Mouse (Mus musculus): ENCODE results near the gene Ppm1h. TPM values are rescaled to one million over a fixed set of nuclear protein-coding genes. Genes with fewer than 3 reads are reported as not detected.
A peak's percentile ranks its signal among the peaks of the same experiment; 100 is the strongest.

Ppm1h gene
- total RNA-seq, 2 experiments from 2014 or later, result 68.7 to 70.3 TPM

DNA sequence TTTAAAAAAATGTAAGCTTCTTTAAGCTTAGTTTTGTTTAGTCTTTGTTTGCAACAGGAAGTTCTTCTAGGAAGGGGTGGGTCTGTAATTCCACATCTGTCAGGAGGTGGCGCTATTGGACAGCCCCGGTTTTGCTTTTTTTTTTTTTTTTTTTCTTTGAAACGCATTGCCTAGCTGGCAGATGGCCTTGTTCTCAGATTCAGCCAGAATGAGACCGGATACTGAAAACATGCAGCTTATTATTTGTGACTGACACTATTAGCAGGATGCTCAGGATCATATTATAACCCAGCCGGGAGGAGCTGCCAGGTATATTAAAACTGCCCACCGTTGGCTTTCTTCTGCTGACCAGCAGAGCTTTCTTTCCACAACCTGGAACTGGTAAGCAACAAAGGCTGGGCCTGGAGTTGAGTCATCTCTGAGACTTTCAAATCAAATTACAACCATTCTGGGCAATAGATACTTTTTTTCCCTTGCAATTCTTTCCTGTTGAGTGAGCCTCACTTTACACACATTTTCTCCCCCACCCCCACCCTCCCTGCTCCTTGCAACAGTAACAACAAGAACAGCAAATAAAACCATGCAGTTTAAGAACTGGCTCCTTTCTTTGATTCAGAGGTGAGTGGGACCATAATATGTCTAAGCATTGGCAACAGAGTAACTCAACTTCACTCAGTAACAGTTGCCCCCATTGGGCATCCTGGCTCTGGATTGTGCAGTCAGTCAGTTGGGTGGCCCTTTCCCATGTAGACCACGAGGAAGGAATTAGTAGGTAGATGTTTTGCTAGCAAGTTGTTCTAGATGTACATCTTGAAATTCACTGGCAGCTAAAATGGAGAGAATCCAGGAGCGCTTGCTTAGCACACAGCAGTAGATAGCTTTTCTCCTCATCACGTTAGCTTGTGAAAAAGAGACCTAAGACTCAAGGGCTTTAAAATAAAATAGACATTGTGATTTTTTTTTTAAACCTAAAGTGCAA is 128.9 kb downstream of the Ppm1h start:
- DNase-seq (ENCODE audit: low spot score in 2 of 2), result peak; percentile 44 to 86

DNA sequence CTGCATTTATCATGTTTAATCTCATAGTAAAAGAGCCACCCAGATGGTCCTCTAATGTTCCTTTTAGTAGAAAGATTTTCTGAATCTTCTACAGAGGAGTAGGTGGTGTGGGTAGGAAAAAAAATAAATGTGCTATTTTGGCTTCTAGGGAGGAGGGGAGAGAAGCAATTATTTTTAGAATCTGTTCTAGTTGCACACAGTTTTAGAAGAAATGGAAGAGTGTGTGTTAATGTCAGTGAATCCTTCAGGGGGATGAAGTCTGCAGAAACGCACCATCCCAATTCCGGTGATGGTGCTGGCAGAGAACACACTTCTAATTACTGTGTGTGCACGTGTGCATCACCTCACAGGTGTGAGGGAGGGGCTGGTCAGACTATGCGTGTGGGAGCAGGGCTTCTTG is 129.6 kb downstream of the Ppm1h start:
- peak in 1 of 2 experiments; percentile 22 for DNase-seq (ENCODE audit: low spot score in 2 of 2)

DNA sequence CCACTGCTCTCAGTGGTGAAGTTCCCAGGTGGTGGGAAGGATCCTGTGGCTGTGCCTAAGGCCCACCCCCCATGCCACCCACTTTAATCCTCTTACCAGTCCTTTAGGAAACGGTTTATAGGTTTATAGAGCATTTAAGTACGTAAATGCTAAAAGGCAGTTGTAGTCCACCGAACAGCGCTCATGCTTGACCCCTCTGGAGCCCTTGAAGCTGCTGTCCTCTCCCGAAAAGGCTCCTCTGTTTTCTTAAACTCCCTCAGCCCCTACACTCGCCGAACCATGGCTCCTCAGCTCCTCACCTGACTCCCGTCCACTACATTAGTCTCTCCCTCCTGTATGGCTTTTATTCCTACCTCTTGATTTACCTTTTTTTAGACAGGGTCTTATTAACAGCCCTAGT is 131.3 kb downstream of the Ppm1h start:
- DNase-seq (ENCODE audit: low spot score in 2 of 2), result no peak

DNA sequence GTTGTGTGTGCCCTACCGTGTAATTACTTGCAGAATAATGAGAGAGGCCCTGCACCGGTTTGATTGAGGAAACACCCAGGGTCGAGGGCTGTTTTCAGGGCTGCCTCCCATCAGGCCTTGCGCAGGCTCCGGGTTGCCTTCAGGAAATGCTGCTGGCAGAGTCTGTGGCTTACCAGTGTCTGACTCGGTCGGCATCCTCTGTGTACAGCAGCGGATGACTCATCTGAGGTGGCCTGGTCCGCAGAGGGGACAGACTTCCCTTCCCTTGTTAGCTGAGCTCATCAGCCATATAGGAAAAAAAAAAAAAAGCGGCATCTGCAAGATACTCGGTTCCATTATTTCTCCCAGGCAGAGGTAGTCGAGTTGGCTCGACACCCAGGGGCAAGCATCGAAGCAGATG is 136.5 kb downstream of the Ppm1h start:
- DNase-seq (ENCODE audit: low spot score in 2 of 2), result peak in 1 of 2 experiments; percentile 44

DNA sequence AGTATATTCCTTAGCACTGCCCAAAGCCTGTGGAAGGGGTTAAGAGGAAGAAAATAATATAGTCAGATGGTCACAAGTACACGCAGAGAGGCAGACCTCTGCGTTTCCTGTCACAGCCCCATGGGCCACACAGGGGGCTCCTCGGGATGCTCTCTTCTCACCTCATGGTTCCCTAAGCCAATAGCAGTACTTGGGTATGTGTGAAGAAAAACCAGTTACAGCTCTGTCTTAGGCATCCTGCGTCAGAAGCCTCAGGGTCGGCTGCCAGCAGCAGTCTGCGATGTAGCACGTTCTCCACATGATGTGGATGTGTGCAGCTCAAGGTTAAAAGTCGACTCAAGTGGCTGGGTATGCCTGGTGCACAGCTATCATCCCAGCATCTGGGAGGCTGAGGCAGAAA is 139.2 kb downstream of the Ppm1h start:
- DNase-seq (ENCODE audit: low spot score in 2 of 2), result no peak

DNA sequence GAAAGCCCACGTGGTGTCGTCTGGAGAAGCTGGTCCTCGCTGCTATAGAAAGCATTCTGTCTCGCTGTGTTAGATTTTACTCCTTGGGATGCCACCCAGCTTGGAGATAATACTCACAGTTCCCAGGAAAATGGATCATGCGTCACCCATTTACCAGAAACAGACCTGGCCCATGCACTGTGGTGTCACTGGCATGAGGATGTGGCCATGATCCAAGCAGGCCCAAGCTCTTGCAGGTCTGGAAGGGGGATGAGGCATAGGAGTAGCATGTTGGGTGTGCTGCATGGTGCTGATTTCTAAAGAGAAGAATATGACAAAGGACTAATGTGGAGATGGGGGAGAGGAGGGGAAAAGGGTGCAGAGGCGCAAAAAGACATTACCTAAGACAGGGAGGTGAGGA is 141.2 kb downstream of the Ppm1h start:
- no peak for DNase-seq (ENCODE audit: low spot score in 2 of 2)

DNA sequence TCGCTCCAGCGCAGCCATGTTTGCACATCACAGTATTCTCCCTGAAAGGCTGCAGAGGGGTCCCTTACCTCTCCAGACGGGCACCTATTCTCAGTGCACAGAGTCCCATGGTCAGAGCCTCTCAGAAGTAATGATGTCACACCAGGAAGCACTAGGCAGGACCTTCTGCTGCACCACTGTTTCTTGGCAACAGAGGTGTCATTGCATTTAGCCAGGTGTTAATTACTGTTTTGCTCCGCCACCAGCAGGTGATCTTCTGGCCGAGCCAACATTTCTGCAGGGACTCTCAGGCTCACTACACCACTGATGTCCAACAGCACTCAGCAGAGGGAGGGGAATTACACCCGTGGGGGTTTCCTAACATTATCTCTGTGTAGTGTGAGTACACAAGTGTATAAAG is 143.0 kb downstream of the Ppm1h start:
- no peak for DNase-seq (ENCODE audit: low spot score in 2 of 2)

DNA sequence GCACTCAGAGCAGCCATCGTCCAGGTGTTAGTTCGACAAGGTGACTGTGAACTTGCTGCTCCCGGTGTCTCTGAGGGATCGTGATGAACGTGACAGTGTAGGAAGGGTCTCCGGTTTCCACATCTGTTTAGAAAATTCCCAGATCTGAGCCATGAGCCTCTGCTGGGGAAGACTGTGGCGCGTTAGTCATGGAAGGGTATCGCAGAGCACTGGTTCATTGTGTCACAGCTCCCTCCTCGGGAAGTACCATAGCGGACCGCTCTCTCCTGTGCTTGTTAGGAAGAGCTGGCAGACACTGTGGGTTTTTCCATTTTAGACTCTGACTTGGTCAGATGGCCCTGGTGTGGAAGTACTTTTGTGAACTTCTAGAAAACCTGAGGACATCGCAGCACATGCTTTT is 145.1 kb downstream of the Ppm1h start:
- no peak for DNase-seq (ENCODE audit: low spot score in 2 of 2)

DNA sequence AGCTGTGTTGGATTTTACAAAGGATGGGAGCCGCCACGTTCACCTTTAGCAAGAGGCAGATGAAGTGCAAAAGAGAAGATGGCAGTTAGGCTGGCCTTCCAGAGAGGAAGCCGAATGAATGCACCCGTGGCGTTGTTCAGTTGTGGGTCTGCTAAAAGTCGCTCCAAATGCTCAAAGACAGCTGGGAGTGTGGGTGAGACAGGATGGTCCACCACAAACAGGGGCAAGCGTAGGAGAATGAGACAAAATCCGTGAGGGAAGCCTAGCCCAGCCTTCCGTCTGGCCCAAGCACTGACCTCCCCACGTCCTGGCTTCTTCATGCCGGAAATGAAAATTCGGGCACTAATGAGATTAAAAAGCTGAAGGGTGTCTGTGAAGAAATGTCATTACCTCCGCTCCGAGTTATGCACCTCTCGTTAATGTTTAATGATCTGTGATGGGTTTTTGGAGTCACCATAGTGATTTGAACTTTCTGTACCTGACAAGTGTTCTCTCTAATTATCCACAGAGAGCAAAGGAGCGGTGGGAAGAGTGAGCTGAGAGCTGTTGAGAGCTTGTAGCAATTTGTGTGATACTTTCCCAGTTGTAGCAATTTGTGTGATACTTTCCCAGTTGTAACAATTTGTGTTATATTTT is 148.3 kb downstream of the Ppm1h start:
- DNase-seq (ENCODE audit: low spot score in 2 of 2), result no peak

DNA sequence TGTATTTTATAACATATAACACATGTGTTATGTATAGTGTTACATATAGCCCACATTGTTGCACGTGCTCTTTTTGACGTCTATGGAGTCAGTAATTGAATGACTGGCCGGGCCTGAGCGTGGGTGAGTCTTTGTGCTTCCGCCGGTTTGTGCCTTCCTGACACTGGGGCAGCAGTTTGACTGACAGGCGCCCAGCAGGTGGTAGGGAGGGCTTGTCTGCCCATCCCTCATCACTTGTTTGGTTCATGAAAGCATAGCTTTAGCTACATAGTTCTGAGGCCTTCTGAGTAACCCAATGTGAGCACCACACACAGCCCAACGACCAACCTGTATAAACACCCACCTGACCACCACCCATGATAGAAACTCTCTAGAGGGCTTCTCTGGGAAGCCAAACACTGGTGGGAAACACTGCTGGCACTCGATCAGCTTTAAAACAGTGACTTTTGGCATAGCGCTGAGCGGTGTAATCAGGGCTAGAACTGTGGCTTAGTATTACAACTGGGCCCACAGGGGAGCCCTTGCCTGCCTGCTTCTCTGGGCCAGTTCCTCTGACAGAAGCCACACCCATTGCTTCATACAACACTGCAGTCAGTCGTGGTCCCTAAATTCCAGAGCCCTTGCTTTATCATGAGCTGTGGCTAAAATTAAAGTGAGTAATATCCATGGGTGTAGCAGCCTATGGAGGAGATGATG is 149.3 kb downstream of the Ppm1h start:
- DNase-seq (ENCODE audit: low spot score in 2 of 2), result no peak

DNA sequence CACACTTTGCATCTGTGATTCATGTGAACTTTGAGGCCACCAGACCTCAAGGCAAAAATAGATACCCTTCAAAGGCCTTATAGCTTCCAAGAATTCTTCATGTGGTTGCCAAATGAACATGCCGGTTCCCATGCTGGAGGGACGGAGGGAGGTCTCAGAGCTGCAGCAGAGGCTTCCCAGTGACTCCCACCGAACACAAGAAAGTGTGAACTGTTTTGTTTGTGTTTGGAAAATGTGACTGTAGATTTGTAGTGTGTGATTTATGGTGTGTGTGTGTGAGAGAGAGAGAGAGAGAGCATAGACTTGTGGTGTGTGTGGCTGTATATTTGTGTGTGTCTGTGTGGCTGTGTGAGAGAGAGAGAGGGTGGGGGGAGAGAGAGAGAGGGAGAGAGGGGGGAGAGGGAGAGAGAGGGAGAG is 151.2 kb downstream of the Ppm1h start:
- DNase-seq (ENCODE audit: low spot score in 2 of 2), result no peak

DNA sequence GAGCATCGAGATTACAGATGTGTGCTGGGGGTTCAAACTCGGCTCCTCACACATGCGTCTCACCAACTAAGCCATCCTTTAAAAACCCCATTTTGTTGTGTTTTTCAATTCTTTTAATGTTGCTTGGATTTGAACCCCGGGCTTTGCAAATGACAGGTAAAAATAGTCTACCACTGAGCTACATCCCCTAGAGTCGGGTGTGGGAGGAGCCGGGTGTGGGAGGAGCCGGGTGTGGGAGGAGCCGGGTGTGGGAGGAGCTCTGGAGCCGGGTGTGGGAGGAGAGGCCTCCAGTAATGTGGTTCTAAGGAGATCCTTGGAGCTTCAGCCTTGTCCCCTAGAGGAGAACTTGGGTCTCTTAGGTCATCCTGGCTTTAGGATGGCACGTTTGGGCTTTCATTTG is 152.1 kb downstream of the Ppm1h start:
- DNase-seq (ENCODE audit: low spot score in 2 of 2), result no peak

DNA sequence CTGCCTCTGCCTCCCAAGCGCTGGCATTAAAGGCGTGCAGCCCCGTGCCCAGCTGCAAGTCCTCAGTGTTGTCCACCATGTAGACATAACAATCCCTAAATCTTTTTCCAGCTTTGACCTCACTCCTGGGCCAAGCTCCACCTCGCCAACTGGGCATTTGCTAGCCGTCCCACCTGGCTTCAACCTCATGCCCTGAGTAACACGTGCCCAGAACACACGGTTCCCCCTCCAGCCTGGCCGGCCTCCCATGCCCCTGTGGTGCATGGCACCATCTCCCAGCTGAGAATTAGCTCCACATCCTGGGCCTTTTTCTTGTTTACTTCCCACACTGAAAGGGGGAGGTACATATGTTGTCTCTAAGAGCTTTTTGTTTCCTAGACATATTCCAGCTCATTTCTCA is 163.5 kb downstream of the Ppm1h start:
- DNase-seq (ENCODE audit: low spot score in 2 of 2), result no peak

DNA sequence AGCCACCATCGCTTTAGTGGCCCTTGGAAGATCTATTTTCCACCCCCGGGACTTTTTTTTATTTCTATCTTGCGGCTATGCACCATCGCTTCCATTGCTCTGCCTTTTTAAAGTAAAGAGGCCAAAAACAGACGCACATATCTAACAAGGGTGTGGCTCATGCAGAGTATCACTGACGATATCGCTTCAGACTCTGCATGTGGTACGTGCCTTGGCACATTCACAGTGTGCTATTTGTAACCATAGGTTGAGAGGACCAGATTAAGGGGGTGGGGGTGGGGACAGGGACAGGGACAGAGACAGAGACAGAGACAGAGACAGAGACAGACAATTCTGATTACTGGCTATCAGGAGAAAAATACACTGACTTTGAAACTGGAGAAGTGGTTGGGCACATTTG is 164.4 kb downstream of the Ppm1h start:
- no peak for DNase-seq (ENCODE audit: low spot score in 2 of 2)

DNA sequence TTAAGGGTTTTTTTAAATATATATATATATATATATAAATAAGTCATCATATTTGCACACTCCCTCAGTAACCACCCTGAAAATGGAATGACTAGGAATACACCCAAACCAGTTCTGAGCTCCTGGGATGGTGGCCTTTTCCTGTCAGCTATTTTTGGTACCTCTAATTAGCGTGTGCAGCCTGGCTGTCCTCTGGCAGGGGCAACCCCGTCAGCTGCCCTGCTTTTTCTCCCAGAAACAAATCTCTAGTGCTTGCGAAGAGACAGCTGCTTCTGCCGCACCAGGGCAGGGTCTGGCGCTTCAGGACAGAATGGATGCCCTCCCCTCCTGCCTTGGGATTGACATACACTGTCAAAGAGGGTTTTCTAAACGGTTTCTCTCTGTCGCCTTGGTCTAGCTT is 166.9 kb downstream of the Ppm1h start:
- peak in 1 of 2 experiments; percentile 51 for DNase-seq (ENCODE audit: low spot score in 2 of 2)

DNA sequence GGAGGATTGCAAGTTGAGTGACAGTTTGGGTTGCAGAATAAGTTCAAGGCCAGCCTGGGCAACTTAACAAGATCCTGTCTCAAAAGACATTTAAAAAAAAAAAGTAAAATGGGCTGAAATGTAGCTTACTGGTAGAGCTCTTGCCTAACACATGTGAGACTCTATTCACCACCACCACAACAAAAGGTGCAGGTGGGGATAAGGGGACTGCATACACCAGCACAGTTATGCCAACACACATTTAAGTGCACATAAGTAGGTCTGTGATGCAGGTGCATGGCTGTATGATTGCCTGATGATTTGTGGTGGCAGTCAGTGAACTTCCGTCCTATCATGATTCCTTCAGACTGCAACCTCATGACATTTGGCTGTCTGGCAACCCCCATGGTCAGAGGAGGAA is 167.9 kb downstream of the Ppm1h start:
- DNase-seq (ENCODE audit: low spot score in 2 of 2), result no peak

DNA sequence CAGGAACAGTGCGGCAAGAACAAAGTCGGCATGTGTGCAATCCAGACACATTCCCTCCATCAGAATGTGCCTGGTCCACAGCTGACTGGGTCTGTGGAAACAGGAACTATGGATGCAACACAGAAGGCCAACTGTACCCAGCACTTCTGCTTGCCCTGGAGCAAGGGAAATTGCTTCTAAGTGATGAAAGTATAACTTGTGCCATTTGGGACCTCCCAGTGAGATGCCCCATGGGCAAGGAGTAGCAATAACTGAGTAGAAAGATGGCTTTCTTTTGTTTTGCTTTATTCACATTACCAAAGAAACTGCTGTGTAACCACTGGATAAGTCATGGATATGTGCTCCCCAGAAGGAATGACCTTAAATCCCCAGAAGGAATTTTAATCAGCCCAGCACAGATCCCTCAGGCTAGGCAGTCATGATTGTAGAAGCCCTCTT is 169.5 kb downstream of the Ppm1h start:
- no peak for DNase-seq (ENCODE audit: low spot score in 2 of 2)

DNA sequence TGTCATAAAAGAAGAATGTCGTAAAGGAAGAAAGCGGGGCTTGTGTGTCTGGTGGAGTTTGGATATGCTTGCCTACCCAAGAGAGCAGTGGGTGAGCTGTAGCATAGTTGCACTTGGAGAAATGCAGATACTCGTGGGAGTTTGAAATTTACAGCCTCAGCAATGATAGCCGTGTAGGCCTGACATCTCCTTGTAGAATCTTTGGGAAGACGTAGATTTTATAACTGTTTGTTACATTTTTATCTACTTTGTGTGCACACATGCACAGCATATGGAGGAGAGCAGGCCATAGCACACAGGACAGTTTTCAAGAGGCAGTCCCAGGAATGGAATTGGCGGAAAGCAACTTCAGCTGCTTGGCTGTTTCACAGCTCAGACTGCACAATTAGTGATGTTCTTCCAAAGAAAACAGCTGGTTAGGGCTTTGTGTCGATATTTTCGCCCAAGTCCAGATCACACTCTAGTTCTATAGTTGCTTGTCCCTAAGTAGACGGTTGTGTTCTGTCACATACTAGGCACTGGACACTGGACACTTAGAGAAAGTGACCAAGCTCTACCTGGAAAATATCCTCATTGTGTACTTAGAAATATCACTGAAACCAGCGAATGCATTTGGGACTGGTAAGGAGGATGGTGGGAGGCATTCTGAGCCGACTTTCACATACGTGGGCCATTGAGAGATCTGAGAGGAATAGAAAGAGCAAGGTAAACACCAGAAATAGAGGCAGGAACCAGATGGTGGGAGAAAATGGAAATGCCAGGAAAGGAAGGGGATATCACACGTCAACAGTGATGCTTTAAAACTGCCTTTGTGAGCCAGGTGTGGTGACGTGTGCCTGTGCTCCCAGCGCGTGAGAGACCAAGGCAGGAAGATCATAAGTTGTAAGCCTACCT is 173.0 kb downstream of the Ppm1h start:
- DNase-seq (ENCODE audit: low spot score in 2 of 2), result no peak

DNA sequence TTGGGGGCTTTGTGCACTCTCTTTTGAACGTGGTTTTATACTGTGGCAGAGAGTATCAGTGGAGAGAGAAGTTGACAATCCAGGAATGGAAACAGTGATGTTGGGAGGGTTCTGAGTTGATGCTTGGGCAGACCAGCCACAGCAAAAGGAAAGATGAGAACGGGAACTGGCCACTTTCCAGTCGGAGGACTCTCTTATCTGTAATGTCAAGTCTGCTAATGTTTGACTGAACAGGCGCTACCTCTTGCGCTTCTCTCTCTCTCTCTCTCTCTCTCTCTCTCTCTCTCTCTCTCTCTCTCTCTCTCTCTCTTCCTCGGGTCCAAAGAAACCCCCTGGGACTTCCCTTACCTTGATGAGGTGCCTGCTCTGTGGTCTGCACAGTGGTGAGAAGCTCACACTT is 176.0 kb downstream of the Ppm1h start:
- DNase-seq (ENCODE audit: low spot score in 2 of 2), result no peak

DNA sequence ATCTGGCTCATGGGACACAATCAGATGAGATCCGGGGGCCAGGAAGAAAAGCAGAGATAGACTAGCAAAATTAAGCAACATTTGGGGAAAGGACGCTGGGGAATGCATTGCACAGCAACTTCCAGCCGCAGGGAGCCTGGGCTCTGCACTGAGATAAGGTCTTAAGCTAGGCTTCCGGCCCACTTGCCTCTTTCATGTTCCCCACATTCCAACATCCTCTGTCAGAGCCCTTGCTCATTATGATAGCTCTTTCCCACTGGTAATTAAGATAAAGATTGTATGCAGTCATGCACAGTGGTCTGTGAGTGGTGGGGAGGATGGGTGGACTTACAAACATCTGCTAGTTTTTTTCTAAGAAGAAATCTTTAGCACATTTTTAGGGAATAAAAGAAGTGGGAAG is 176.6 kb downstream of the Ppm1h start:
- DNase-seq (ENCODE audit: low spot score in 2 of 2), result no peak
